In genomic region chrX:48257011-48257410, GRCm38 (mm10) we compare ENCODE assay signal across 8 mouse cellular contexts. TPM values are rescaled to one million over a fixed set of nuclear protein-coding genes. Genes with fewer than 3 reads are reported as not detected.
DNase-seq lines count a peak whose midpoint lies in the region; ATAC-seq lines count a peak whose summit lies in the region.

No protein-coding gene starts in this region.

- WGBS in heart, embryonic 14.5 days, result 9% methylated on average over 16 of the region's 16 CpGs
- 9% methylated on average over 16 of the region's 16 CpGs for WGBS in hindbrain, embryonic 11.5 days
- 18% methylated on average over 16 of the region's 16 CpGs for WGBS in macrophage (ENCODE audit: missing documents)

- H3K4me2 ChIP-seq in heart, embryonic 14.5 days (ENCODE audit: low read length), result peak overlapping the region; percentile 72
- peak overlapping the region; percentile 22 for H3K4me2 ChIP-seq in hindbrain, embryonic 11.5 days (replicated peaks; ENCODE audit: low read depth, low read length)

- peaks cover 15% of the 10 kb centered on the region; the same call in 1 of the 2 replicates for H3K36me3 ChIP-seq in heart, embryonic 14.5 days (ENCODE audit: control insufficient read depth, insufficient read depth, low read length)
- H3K36me3 ChIP-seq in hindbrain, embryonic 11.5 days (ENCODE audit: control insufficient read depth, insufficient read depth, low read length), result no peaks in the 10 kb centered on the region
- 0 out of 2 replicates have a peak, but pooled peaks cover 6% of the 10 kb centered on the region for H3K36me3 ChIP-seq in macrophage (ENCODE audit: inconsistent target)

- peaks cover 14% of the 10 kb centered on the region; the same call in 1 of the 2 replicates for H3K79me2 ChIP-seq in macrophage (ENCODE audit: inconsistent target)

- 0 out of 4 replicates have a peak, but pooled peaks cover 0 to 2% of the 10 kb centered on the region in 2 experiments for H3K4me1 ChIP-seq in heart, embryonic 14.5 days (ENCODE audit: control insufficient read depth in 2 of 2, insufficient read depth in 2 of 2, low read length in 2 of 2)
- H3K4me1 ChIP-seq in hindbrain, embryonic 11.5 days (replicated peaks; ENCODE audit: control insufficient read depth, insufficient read depth, low read length), result no peaks in the 10 kb centered on the region

- no peaks in the 10 kb centered on the region for H3K9me3 ChIP-seq in heart, embryonic 14.5 days (ENCODE audit: control insufficient read depth, low read length)
- no peaks in the 10 kb centered on the region for H3K9me3 ChIP-seq in hindbrain, embryonic 11.5 days (ENCODE audit: control insufficient read depth, low read length)

- no peaks in the 10 kb centered on the region for H3K27me3 ChIP-seq in heart, embryonic 14.5 days (ENCODE audit: control insufficient read depth, insufficient read depth, low read length)
- no peaks in the 10 kb centered on the region for H3K27me3 ChIP-seq in hindbrain, embryonic 11.5 days (ENCODE audit: control insufficient read depth, insufficient read depth, low read length)

- no peak for DNase-seq in heart, adult 8-10 months (ENCODE audit: low spot score)
- DNase-seq in T-cell, adult 2 months (ENCODE audit: low spot score), result peak; percentile 1
- no peak for DNase-seq in hindbrain, embryonic 11.5 days (ENCODE audit: low spot score)
- DNase-seq in adrenal gland, postnatal 36 days, result no peak
- no peak for DNase-seq in testis, postnatal 10 days (ENCODE audit: low spot score)
- no peak for DNase-seq in gastrocnemius, adult 18-20 months (ENCODE audit: low spot score)

- peak overlapping the region in 1 of 2 experiments; percentile 44; a peak in 2 of 4 replicates for H3K27ac ChIP-seq in heart, embryonic 14.5 days (replicated peaks in 1 of 2; ENCODE audit: control insufficient read depth in 1 of 2, insufficient read depth in 1 of 2, low read depth in 2 of 2, low read length in 2 of 2)
- no peak overlapping the region for H3K27ac ChIP-seq in hindbrain, embryonic 11.5 days (ENCODE audit: low read depth, low read length)
- H3K27ac ChIP-seq in macrophage, result peak overlapping the region; percentile 67

- peak overlapping the region; percentile 76 for H3K9ac ChIP-seq in heart, embryonic 14.5 days (ENCODE audit: low read length)
- H3K9ac ChIP-seq in hindbrain, embryonic 11.5 days (ENCODE audit: low read depth, low read length), result peak overlapping the region; percentile 32; the same call in 1 of the 2 replicates

- peak overlapping the region; percentile 56 to 64 for H3K4me3 ChIP-seq in heart, embryonic 14.5 days (ENCODE audit: control insufficient read depth in 1 of 2, insufficient read depth in 1 of 2, low read depth in 1 of 2, low read length in 2 of 2)
- H3K4me3 ChIP-seq in hindbrain, embryonic 11.5 days (ENCODE audit: low read depth, low read length), result peak overlapping the region; percentile 42
- H3K4me3 ChIP-seq in macrophage (ENCODE audit: inconsistent target), result peak overlapping the region; percentile 65

- ATAC-seq in heart, embryonic 14.5 days (ENCODE audit: insufficient number of reproducible peaks, insufficient read depth, low FRiP score, low read depth), result no peak
- no peak for ATAC-seq in hindbrain, embryonic 11.5 days (ENCODE audit: low FRiP score)

RNA-seq across cellular contexts. Expression of gene Utp14a, which starts 0.3 kb away (rescaled TPM):
- 9.5 and 10.8 TPM in 2 replicates for polyA plus RNA-seq in heart, embryonic 14.5 days (2014; fragmentation: Nextera tagmentation; extraction: Ambion mirVana)
- 10 to 100 TPM; 11.0 to 18.6 (median 17.0) TPM for total RNA-seq in heart, adult 8-10 months (2022)
- 20.3 and 23.4 TPM in 2 replicates for polyA plus RNA-seq in hindbrain, embryonic 11.5 days (2014; fragmentation: Nextera tagmentation; extraction: Ambion mirVana)
- 10 to 100 TPM; 18.2 to 69.9 (median 55.7) TPM for total RNA-seq in macrophage (2018; cell fraction: chromatin; rRNA removed)
- total RNA-seq in macrophage (2018; cell fraction: cytosol; rRNA removed), result 10 to 100 TPM; 17.7 to 36.8 (median 28.4) TPM
- 10 to 100 TPM; 19.7 to 75.5 (median 42.4) TPM for total RNA-seq in macrophage (2018; cell fraction: nucleus; rRNA removed)
- polyA plus RNA-seq in macrophage (2018), result 28.6 to 42.0 TPM (median 33.0 TPM) in 3 replicates
- 10 to 100 TPM; 15.4 to 17.3 TPM for total RNA-seq in adrenal gland, postnatal 36 days (2021)
- 10 to 100 TPM; 12.6 to 13.6 TPM for total RNA-seq in gastrocnemius, adult 18-20 months (2021)

RNA-seq across cellular contexts. Expression of gene Zdhhc9, which starts 48.3 kb away (rescaled TPM):
- 3.9 TPM in 2 replicates for polyA plus RNA-seq in heart, embryonic 14.5 days (2014; fragmentation: Nextera tagmentation; extraction: Ambion mirVana)
- 10 to 100 TPM; 31.4 to 44.8 (median 37.5) TPM for total RNA-seq in heart, adult 8-10 months (2022)
- polyA plus RNA-seq in hindbrain, embryonic 11.5 days (2014; fragmentation: Nextera tagmentation; extraction: Ambion mirVana), result 4.6 and 7.1 TPM in 2 replicates
- total RNA-seq in macrophage (2018; cell fraction: chromatin; rRNA removed), result 10 to 100 TPM in 22 of 26 experiments, 1 to 10 TPM in 4; 4.8 to 65.1 (median 30.3) TPM
- 10 to 100 TPM; 38.4 to 62.5 (median 51.0) TPM for total RNA-seq in macrophage (2018; cell fraction: cytosol; rRNA removed)
- 10 to 100 TPM; 16.1 to 95.4 (median 45.5) TPM for total RNA-seq in macrophage (2018; cell fraction: nucleus; rRNA removed)
- 31.7 to 69.9 TPM (median 45.2 TPM) in 3 replicates for polyA plus RNA-seq in macrophage (2018)
- 10 to 100 TPM; 15.9 to 19.1 TPM for total RNA-seq in adrenal gland, postnatal 36 days (2021)
- total RNA-seq in gastrocnemius, adult 18-20 months (2021), result 1 to 10 TPM; 7.9 to 8.8 TPM
